In the genomic region with DNA sequence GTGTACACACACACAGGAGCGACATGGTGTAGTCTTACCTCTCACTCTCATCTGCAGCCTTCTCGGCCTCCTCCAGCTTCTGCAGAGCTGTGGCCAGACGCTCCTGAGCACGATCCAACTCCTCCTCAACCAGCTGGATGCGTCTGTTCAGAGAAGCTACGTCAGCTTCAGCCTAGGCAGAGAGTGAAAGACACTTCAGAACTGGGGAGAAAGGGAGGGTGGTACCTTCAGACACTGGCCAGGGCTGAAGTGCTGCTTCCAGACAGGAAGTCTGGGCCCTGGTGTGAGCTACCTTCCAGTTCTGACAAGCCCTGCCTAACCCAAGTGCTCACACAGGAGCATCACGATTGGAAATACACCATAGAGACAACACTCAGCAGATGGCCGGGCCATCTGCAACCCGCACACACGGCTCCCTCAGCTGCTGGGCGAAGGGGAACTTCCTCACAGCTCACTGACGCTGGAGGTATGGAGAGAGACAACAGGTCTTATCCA, we compare ENCODE assay signal across 9 mouse cellular contexts. TPM values are rescaled to one million over a fixed set of nuclear protein-coding genes. Genes with fewer than 3 reads are reported as not detected.
DNase-seq lines count a peak whose midpoint lies in the region; ATAC-seq and TF ChIP-seq lines count a peak whose summit lies in the region.
"Had no signal": no experiment of that assay in that cellular context is flagged by ENCODE, and none has a peak within 500 bp of the region (broad histone marks: within the 10 kb centered on the region; RNA-seq: fewer than 3 reads in every experiment).

No protein-coding gene starts in this region.

- H3K9ac ChIP-seq in embryonic facial prominence, embryonic 13.5 days = no peak overlapping the region
- no peak overlapping the region for H3K9ac ChIP-seq in intestine, embryonic 15.5 days
- no peak overlapping the region for H3K9ac ChIP-seq in liver, postnatal 0 days (replicated peaks)

- DNase-seq in liver, postnatal 0 days = no peak
- no peak for DNase-seq in urinary bladder, postnatal 10 days (ENCODE audit: low spot score)
- DNase-seq in adrenal gland, postnatal 25 days = no peak
- no peak for DNase-seq in urinary bladder, postnatal 4 days (ENCODE audit: low spot score in 2 of 2)

- peak overlapping the region; percentile 57; the same call in 1 of the 2 replicates for H3K27ac ChIP-seq in embryonic facial prominence, embryonic 13.5 days
- peak overlapping the region; percentile 57; the same call in 1 of the 2 replicates for H3K27ac ChIP-seq in intestine, embryonic 15.5 days
- peak overlapping the region; percentile 41; the same call in 1 of the 2 replicates for H3K27ac ChIP-seq in liver, postnatal 0 days (ENCODE audit: low read depth)
- H3K27ac ChIP-seq: macrophage had no signal

- peak overlapping the region; percentile 47 for H3K4me3 ChIP-seq in megakaryocyte, embryonic 14.5 days (replicated peaks)
- no peak overlapping the region for H3K4me3 ChIP-seq in embryonic facial prominence, embryonic 13.5 days
- H3K4me3 ChIP-seq in intestine, embryonic 15.5 days (replicated peaks) = no peak overlapping the region
- no peak overlapping the region for H3K4me3 ChIP-seq in liver, postnatal 0 days (ENCODE audit: low read depth, low read length)

- no peak overlapping the region for H3K4me2 ChIP-seq in embryonic facial prominence, embryonic 13.5 days
- no peak overlapping the region for H3K4me2 ChIP-seq in intestine, embryonic 15.5 days (replicated peaks)
- no peak overlapping the region for H3K4me2 ChIP-seq in liver, postnatal 0 days (ENCODE audit: low read depth, low read length)

- peaks cover 8% of the 10 kb centered on the region for H3K9me3 ChIP-seq in megakaryocyte, embryonic 14.5 days
- peaks cover 8% of the 10 kb centered on the region for H3K9me3 ChIP-seq in embryonic facial prominence, embryonic 13.5 days
- no peaks in the 10 kb centered on the region for H3K9me3 ChIP-seq in intestine, embryonic 15.5 days
- peaks cover 6% of the 10 kb centered on the region for H3K9me3 ChIP-seq in liver, postnatal 0 days (ENCODE audit: low read length)

- TF ChIP-seq EP300 in liver, postnatal 0 days (IDR thresholded peaks at IDR 0.05; ENCODE audit: low read depth) = no peak

- WGBS in embryonic facial prominence, embryonic 13.5 days = 91% methylated on average over 12 of the region's 12 CpGs
- 77% methylated on average over 12 of the region's 12 CpGs for WGBS in intestine, embryonic 15.5 days
- WGBS in liver, postnatal 0 days (ENCODE audit: insufficient replicate concordance) = 68% methylated on average over 12 of the region's 12 CpGs

- TF ChIP-seq CTCF in liver, postnatal 0 days (IDR thresholded peaks at IDR 0.05; ENCODE audit: low read depth) = no peak

- peaks cover 89% of the 10 kb centered on the region for H3K4me1 ChIP-seq in megakaryocyte, embryonic 14.5 days
- peaks cover 33% of the 10 kb centered on the region for H3K4me1 ChIP-seq in embryonic facial prominence, embryonic 13.5 days
- peaks cover 31% of the 10 kb centered on the region for H3K4me1 ChIP-seq in intestine, embryonic 15.5 days (replicated peaks)
- peaks cover 39% of the 10 kb centered on the region for H3K4me1 ChIP-seq in liver, postnatal 0 days (ENCODE audit: insufficient read depth)

- peaks cover 92% of the 10 kb centered on the region for H3K36me3 ChIP-seq in megakaryocyte, embryonic 14.5 days (replicated peaks; ENCODE audit: low read length)
- H3K36me3 ChIP-seq in embryonic facial prominence, embryonic 13.5 days = peaks cover 96% of the 10 kb centered on the region
- H3K36me3 ChIP-seq in intestine, embryonic 15.5 days = peaks cover 43% of the 10 kb centered on the region
- peaks cover 52% of the 10 kb centered on the region for H3K36me3 ChIP-seq in liver, postnatal 0 days (replicated peaks; ENCODE audit: insufficient read depth, low read length)

- ATAC-seq in megakaryocyte, adult 5-6 weeks (ENCODE audit: poor library complexity, severe bottlenecking) = no peak
- ATAC-seq in embryonic facial prominence, embryonic 13.5 days (ENCODE audit: insufficient number of reproducible peaks, insufficient read depth, low FRiP score, low TSS enrichment, low read depth) = no peak
- no peak for ATAC-seq in intestine, embryonic 15.5 days
- ATAC-seq in liver, postnatal 0 days = no peak

- H3K27me3 ChIP-seq in megakaryocyte, embryonic 14.5 days (replicated peaks) = no peaks in the 10 kb centered on the region
- H3K27me3 ChIP-seq in embryonic facial prominence, embryonic 13.5 days = no peaks in the 10 kb centered on the region
- no peaks in the 10 kb centered on the region for H3K27me3 ChIP-seq in intestine, embryonic 15.5 days (replicated peaks)
- H3K27me3 ChIP-seq in liver, postnatal 0 days (ENCODE audit: insufficient read depth, low read length) = no peaks in the 10 kb centered on the region

RNA-seq across cellular contexts. Expression of a gene that starts 13.2 kb away (rescaled TPM):
- 27.0 and 240 TPM in 2 replicates for polyA plus RNA-seq in megakaryocyte, embryonic 14.5 days (2012; ENCODE audit: insufficient read depth, low replicate concordance)
- total RNA-seq in megakaryocyte, adult 5-6 weeks (2015) = 27.3 and 27.9 TPM in 2 replicates
- total RNA-seq in megakaryocyte, adult 5-6 weeks (2017) = 34.1 and 39.8 TPM in 2 replicates
- polyA plus RNA-seq in embryonic facial prominence, embryonic 13.5 days (2015; fragmentation: Nextera tagmentation; extraction: Ambion mirVana) = 818 and 902 TPM in 2 replicates
- 994 and 1,099 TPM in 2 replicates for polyA plus RNA-seq in intestine, embryonic 15.5 days (2015; fragmentation: Nextera tagmentation; extraction: Ambion mirVana)
- polyA plus RNA-seq in liver, postnatal 0 days (2015; fragmentation: Nextera tagmentation; extraction: Ambion mirVana) = 85.7 and 147 TPM in 2 replicates
- 166 and 180 TPM in 2 replicates for total RNA-seq in adrenal gland, postnatal 25 days (2021)
